Mouse (Mus musculus) bone marrow, adult 2 months (tissue): ENCODE measurements around the gene Peg10.

ENCODE experiments used
- CTCF ChIP-seq: fragments of 200-500 bp; IDR thresholded peaks from 2 replicates; pipeline ENCODE4 v1.5.1; 2011; ENCODE audit warnings: low read length, control low read depth; ENCODE audit not compliant: control insufficient read depth, insufficient read depth
- POLR2A ChIP-seq: fragments of 200-500 bp; IDR thresholded peaks from 2 replicates; pipeline ENCODE4 v1.6.1; 2011; ENCODE audit warnings: low read depth, mild to moderate bottlenecking, control low read depth, low read length, borderline replicate concordance; ENCODE audit not compliant: control insufficient read depth

DNA sequence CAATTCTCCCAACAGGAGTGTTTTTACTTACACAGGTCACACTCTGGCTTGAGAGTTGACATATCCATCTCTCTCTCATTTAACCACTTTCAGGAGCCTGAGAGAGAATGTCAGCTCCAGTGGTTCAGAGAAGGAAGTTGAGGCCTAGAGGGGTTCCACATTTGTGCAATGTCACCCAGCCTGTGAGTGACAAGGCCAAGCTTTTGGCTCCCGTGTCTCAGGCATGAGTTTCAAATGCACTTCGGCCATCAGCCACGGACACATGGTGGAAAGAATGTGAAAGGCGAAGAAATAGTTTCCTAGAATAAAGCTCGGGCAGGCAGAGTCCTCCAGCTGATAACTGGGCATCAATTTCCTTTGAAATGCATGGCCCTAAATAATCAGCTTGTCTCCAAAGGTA, 40.7 kb upstream of the Peg10 start:
- TF ChIP-seq CTCF, result no peak
- TF ChIP-seq POLR2A, result no peak
